In genomic region chr5:24599137-24599536, GRCm38 (mm10) we compare ENCODE assay signal across 9 mouse cellular contexts. TPM values are rescaled to one million over a fixed set of nuclear protein-coding genes. Genes with fewer than 3 reads are reported as not detected.
DNase-seq lines count a peak whose midpoint lies in the region; ATAC-seq and TF ChIP-seq lines count a peak whose summit lies in the region.
"Had no signal": no experiment of that assay in that cellular context is flagged by ENCODE, and none has a peak within 500 bp of the region (broad histone marks: within the 10 kb centered on the region; RNA-seq: fewer than 3 reads in every experiment).

No protein-coding gene starts in this region.

- 15% methylated on average over 8 of the region's 8 CpGs for WGBS in heart, embryonic 16.5 days
- WGBS in embryonic facial prominence, embryonic 12.5 days = 14% methylated on average over 8 of the region's 8 CpGs
- WGBS in hindbrain, embryonic 15.5 days = 11% methylated on average over 8 of the region's 8 CpGs
- 14% methylated on average over 8 of the region's 8 CpGs for WGBS in midbrain, postnatal 0 days

- H3K4me1 ChIP-seq in heart, embryonic 16.5 days (ENCODE audit: control insufficient read depth, insufficient read depth, low read length) = peaks cover 44% of the 10 kb centered on the region
- peaks cover 55% of the 10 kb centered on the region for H3K4me1 ChIP-seq in embryonic facial prominence, embryonic 12.5 days
- peaks cover 85% of the 10 kb centered on the region for H3K4me1 ChIP-seq in hindbrain, embryonic 15.5 days (replicated peaks)
- peaks cover 53% of the 10 kb centered on the region; the same call in 1 of the 2 replicates for H3K4me1 ChIP-seq in midbrain, postnatal 0 days (ENCODE audit: insufficient read depth, low read length)

- no peak for ATAC-seq in heart, embryonic 16.5 days (replicated peaks; ENCODE audit: extremely low read depth, insufficient read depth, low FRiP score)
- ATAC-seq in embryonic facial prominence, embryonic 12.5 days (ENCODE audit: insufficient number of reproducible peaks, insufficient read depth, low FRiP score, low TSS enrichment) = no peak
- ATAC-seq in hindbrain, embryonic 15.5 days (ENCODE audit: low FRiP score, low read depth) = no peak
- no peak for ATAC-seq in midbrain, postnatal 0 days (ENCODE audit: low FRiP score)
- ATAC-seq in monocyte, adult 5-6 weeks (replicated peaks; ENCODE audit: insufficient number of reproducible peaks, low FRiP score, low TSS enrichment, poor library complexity, severe bottlenecking) = no peak

- H3K36me3 ChIP-seq in heart, embryonic 16.5 days (ENCODE audit: control insufficient read depth, insufficient read depth) = peaks cover 18% of the 10 kb centered on the region
- peaks cover 18% of the 10 kb centered on the region for H3K36me3 ChIP-seq in embryonic facial prominence, embryonic 12.5 days
- H3K36me3 ChIP-seq in hindbrain, embryonic 15.5 days = peaks cover 17% of the 10 kb centered on the region
- peaks cover 14% of the 10 kb centered on the region; the same call in 1 of the 2 replicates for H3K36me3 ChIP-seq in midbrain, postnatal 0 days (ENCODE audit: insufficient read depth, low read length)

- intact Hi-C loops in heart, postnatal 14 days (cut with DNase I) = loop anchor here (1.0 to 5.0 kb wide), 3 partner anchors 52 to 89 kb away; no protein-coding TSS in a partner anchor

- no peak for DNase-seq in heart, postnatal 14 days
- no peak for DNase-seq in midbrain, postnatal 0 days (ENCODE audit: low spot score)
- DNase-seq in layer of hippocampus, adult 8-10 months (ENCODE audit: low spot score in 2 of 2) = no peak
- DNase-seq in left cerebral cortex, adult 8-10 months (ENCODE audit: low spot score in 2 of 2) = no peak

- H3K27ac ChIP-seq in heart, embryonic 16.5 days (ENCODE audit: low read length) = no peak overlapping the region
- H3K27ac ChIP-seq in embryonic facial prominence, embryonic 12.5 days = no peak overlapping the region
- H3K27ac ChIP-seq in hindbrain, embryonic 15.5 days (replicated peaks) = peak overlapping the region; percentile 65
- H3K27ac ChIP-seq in midbrain, postnatal 0 days (ENCODE audit: low read depth, low read length) = peak overlapping the region; percentile 80

- peak overlapping the region; percentile 59 for H3K4me3 ChIP-seq in heart, embryonic 16.5 days (ENCODE audit: low read length)
- peak overlapping the region; percentile 51 for H3K4me3 ChIP-seq in embryonic facial prominence, embryonic 12.5 days
- peak overlapping the region; percentile 48 for H3K4me3 ChIP-seq in hindbrain, embryonic 15.5 days
- H3K4me3 ChIP-seq in midbrain, postnatal 0 days (ENCODE audit: low read depth, low read length) = peak overlapping the region; percentile 65

- H3K27me3 ChIP-seq in heart, embryonic 16.5 days (ENCODE audit: control insufficient read depth, insufficient read depth, low read length) = 0 out of 2 replicates have a peak, but pooled peaks cover 2% of the 10 kb centered on the region
- H3K27me3 ChIP-seq in embryonic facial prominence, embryonic 12.5 days = no peaks in the 10 kb centered on the region
- H3K27me3 ChIP-seq in hindbrain, embryonic 15.5 days = no peaks in the 10 kb centered on the region
- H3K27me3 ChIP-seq in midbrain, postnatal 0 days (ENCODE audit: insufficient read depth, low read length) = no peaks in the 10 kb centered on the region

- no peaks in the 10 kb centered on the region for H3K9me3 ChIP-seq in heart, embryonic 16.5 days (replicated peaks; ENCODE audit: control insufficient read depth, low read length)
- no peaks in the 10 kb centered on the region for H3K9me3 ChIP-seq in embryonic facial prominence, embryonic 12.5 days
- no peaks in the 10 kb centered on the region for H3K9me3 ChIP-seq in hindbrain, embryonic 15.5 days
- no peaks in the 10 kb centered on the region for H3K9me3 ChIP-seq in midbrain, postnatal 0 days (ENCODE audit: low read length)

- H3K9ac ChIP-seq in heart, embryonic 16.5 days (ENCODE audit: low read length) = peak overlapping the region; percentile 80
- no peak overlapping the region for H3K9ac ChIP-seq in embryonic facial prominence, embryonic 12.5 days
- H3K9ac ChIP-seq in hindbrain, embryonic 15.5 days = 0 out of 2 replicates have a peak overlapping the region, but pooled peaks have one; percentile 71
- peak overlapping the region; percentile 77 for H3K9ac ChIP-seq in midbrain, postnatal 0 days (replicated peaks; ENCODE audit: low read length, poor library complexity, severe bottlenecking)

- no peak for TF ChIP-seq CTCF in midbrain, postnatal 0 days (IDR thresholded peaks at IDR 0.05)

- H3K4me2 ChIP-seq in heart, embryonic 16.5 days (ENCODE audit: low read depth, low read length) = peak overlapping the region; percentile 93
- peak overlapping the region; percentile 96 for H3K4me2 ChIP-seq in embryonic facial prominence, embryonic 12.5 days (replicated peaks)
- H3K4me2 ChIP-seq in hindbrain, embryonic 15.5 days = peak overlapping the region; percentile 86
- H3K4me2 ChIP-seq in midbrain, postnatal 0 days (ENCODE audit: low read depth, low read length, poor library complexity, severe bottlenecking) = peak overlapping the region; percentile 91

RNA-seq across cellular contexts. Expression of gene Chpf2, which starts 12.6 kb away (rescaled TPM):
- 14.4 and 14.8 TPM in 2 replicates for polyA plus RNA-seq in heart, embryonic 16.5 days (2015; fragmentation: Nextera tagmentation; extraction: Ambion mirVana)
- 10 to 100 TPM; 12.4 to 14.3 TPM for total RNA-seq in heart, postnatal 14 days (2021)
- 23.0 and 24.4 TPM in 2 replicates for polyA plus RNA-seq in embryonic facial prominence, embryonic 12.5 days (2016; fragmentation: Nextera tagmentation; extraction: Ambion mirVana)
- polyA plus RNA-seq in hindbrain, embryonic 15.5 days (2015; fragmentation: Nextera tagmentation; extraction: Ambion mirVana) = 18.7 and 19.0 TPM in 2 replicates
- 31.3 and 32.8 TPM in 2 replicates for total RNA-seq in midbrain, postnatal 0 days (2014; rRNA removed)
- 25.5 and 26.3 TPM in 2 replicates for polyA plus RNA-seq in midbrain, postnatal 0 days (2015; fragmentation: Nextera tagmentation; extraction: Ambion mirVana)
- total RNA-seq in monocyte, adult 5-6 weeks (2017) = 13.2 to 33.8 TPM (median 15.2 TPM) in 3 replicates
- 10 to 100 TPM; 68.4 to 78.7 (median 75.5) TPM for total RNA-seq in layer of hippocampus, adult 8-10 months (2022)
- total RNA-seq in left cerebral cortex, adult 8-10 months (2022) = 10 to 100 TPM; 63.7 to 82.2 (median 70.9) TPM

RNA-seq across cellular contexts. Expression of gene Abcf2, which starts 21.9 kb away (rescaled TPM):
- 68.1 and 72.6 TPM in 2 replicates for polyA plus RNA-seq in heart, embryonic 16.5 days (2015; fragmentation: Nextera tagmentation; extraction: Ambion mirVana)
- total RNA-seq in heart, postnatal 14 days (2021) = 10 to 100 TPM; 44.0 to 45.7 TPM
- 126 and 128 TPM in 2 replicates for polyA plus RNA-seq in embryonic facial prominence, embryonic 12.5 days (2016; fragmentation: Nextera tagmentation; extraction: Ambion mirVana)
- 78.7 and 82.1 TPM in 2 replicates for polyA plus RNA-seq in hindbrain, embryonic 15.5 days (2015; fragmentation: Nextera tagmentation; extraction: Ambion mirVana)
- 55.9 and 57.0 TPM in 2 replicates for total RNA-seq in midbrain, postnatal 0 days (2014; rRNA removed)
- polyA plus RNA-seq in midbrain, postnatal 0 days (2015; fragmentation: Nextera tagmentation; extraction: Ambion mirVana) = 58.2 and 62.3 TPM in 2 replicates
- total RNA-seq in monocyte, adult 5-6 weeks (2017) = 33.8 to 45.3 TPM (median 42.1 TPM) in 3 replicates
- 10 to 100 TPM; 75.3 to 86.0 (median 78.3) TPM for total RNA-seq in layer of hippocampus, adult 8-10 months (2022)
- total RNA-seq in left cerebral cortex, adult 8-10 months (2022) = 10 to 100 TPM; 80.5 to 93.3 (median 83.7) TPM

RNA-seq across cellular contexts. Expression of gene Smarcd3, which starts 25.1 kb away (rescaled TPM):
- polyA plus RNA-seq in heart, embryonic 16.5 days (2015; fragmentation: Nextera tagmentation; extraction: Ambion mirVana) = 47.4 and 48.3 TPM in 2 replicates
- total RNA-seq in heart, postnatal 14 days (2021) = 10 to 100 TPM; 59.2 to 60.7 TPM
- polyA plus RNA-seq in embryonic facial prominence, embryonic 12.5 days (2016; fragmentation: Nextera tagmentation; extraction: Ambion mirVana) = 73.5 and 74.7 TPM in 2 replicates
- 134 and 138 TPM in 2 replicates for polyA plus RNA-seq in hindbrain, embryonic 15.5 days (2015; fragmentation: Nextera tagmentation; extraction: Ambion mirVana)
- 279 and 347 TPM in 2 replicates for total RNA-seq in midbrain, postnatal 0 days (2014; rRNA removed)
- polyA plus RNA-seq in midbrain, postnatal 0 days (2015; fragmentation: Nextera tagmentation; extraction: Ambion mirVana) = 187 and 189 TPM in 2 replicates
- 1.3 to 8.1 TPM (median 3.0 TPM) in 3 replicates for total RNA-seq in monocyte, adult 5-6 weeks (2017)
- 10 to 100 TPM; 85.5 to 92.0 (median 89.1) TPM for total RNA-seq in layer of hippocampus, adult 8-10 months (2022)
- total RNA-seq in left cerebral cortex, adult 8-10 months (2022) = 100 to 1,000 TPM in 2 of 4 experiments, 10 to 100 TPM in 2; 98.6 to 117 (median 104) TPM

RNA-seq across cellular contexts. Expression of gene 4931409K22Rik, which starts 42.5 kb away (rescaled TPM):
- polyA plus RNA-seq in heart, embryonic 16.5 days (2015; fragmentation: Nextera tagmentation; extraction: Ambion mirVana) = not detected in 2 replicates
- not detected for total RNA-seq in heart, postnatal 14 days (2021)
- polyA plus RNA-seq in embryonic facial prominence, embryonic 12.5 days (2016; fragmentation: Nextera tagmentation; extraction: Ambion mirVana) = 0.10 TPM in 1 of 2 replicates, not detected in the other
- polyA plus RNA-seq in hindbrain, embryonic 15.5 days (2015; fragmentation: Nextera tagmentation; extraction: Ambion mirVana) = 0.10 and 0.18 TPM in 2 replicates
- not detected in 2 replicates for total RNA-seq in midbrain, postnatal 0 days (2014; rRNA removed)
- not detected in 2 replicates for polyA plus RNA-seq in midbrain, postnatal 0 days (2015; fragmentation: Nextera tagmentation; extraction: Ambion mirVana)
- total RNA-seq in monocyte, adult 5-6 weeks (2017) = not detected in 3 replicates
- total RNA-seq in layer of hippocampus, adult 8-10 months (2022) = under 1 TPM in 1 of 4 experiments, not detected in 3; 0.36 TPM
- under 1 TPM in 2 of 4 experiments, not detected in 2; 0.11 to 0.16 TPM for total RNA-seq in left cerebral cortex, adult 8-10 months (2022)
- total RNA-seq: granulocyte monocyte progenitor cell, adult 5-6 weeks had no signal

RNA-seq across cellular contexts. Expression of gene Asb10, which starts 58.4 kb away (rescaled TPM):
- 10.1 and 10.2 TPM in 2 replicates for polyA plus RNA-seq in heart, embryonic 16.5 days (2015; fragmentation: Nextera tagmentation; extraction: Ambion mirVana)
- 10 to 100 TPM; 70.2 to 72.5 TPM for total RNA-seq in heart, postnatal 14 days (2021)
- polyA plus RNA-seq in embryonic facial prominence, embryonic 12.5 days (2016; fragmentation: Nextera tagmentation; extraction: Ambion mirVana) = 0.33 and 1.1 TPM in 2 replicates
- polyA plus RNA-seq in hindbrain, embryonic 15.5 days (2015; fragmentation: Nextera tagmentation; extraction: Ambion mirVana) = 0.14 and 0.26 TPM in 2 replicates
- total RNA-seq in midbrain, postnatal 0 days (2014; rRNA removed) = 1.2 TPM in 1 of 2 replicates, not detected in the other
- polyA plus RNA-seq in midbrain, postnatal 0 days (2015; fragmentation: Nextera tagmentation; extraction: Ambion mirVana) = 0.31 and 0.39 TPM in 2 replicates
- total RNA-seq in monocyte, adult 5-6 weeks (2017) = not detected in 3 replicates
- 1 to 10 TPM in 2 of 4 experiments, under 1 TPM in 2; 0.19 to 5.8 (median 3.0) TPM for total RNA-seq in layer of hippocampus, adult 8-10 months (2022)
- 1 to 10 TPM in 2 of 4 experiments, under 1 TPM in 2; 0.65 to 4.1 (median 2.1) TPM for total RNA-seq in left cerebral cortex, adult 8-10 months (2022)
- total RNA-seq: granulocyte monocyte progenitor cell, adult 5-6 weeks had no signal

Comparison
In these comparisons a context has a peak if more than half of its experiments do, and no peak if none do; other contexts are left out.
1. H3K27ac ChIP-seq: peak in hindbrain, embryonic 15.5 days (single experiment) and midbrain, postnatal 0 days (single experiment); none in heart, embryonic 16.5 days (single experiment) and embryonic facial prominence, embryonic 12.5 days (single experiment).
2. Peak in every context shown above with its lines, with median percentiles within 50 percentile points of each other: H3K4me2 ChIP-seq and H3K4me3 ChIP-seq.